Mouse (Mus musculus): ENCODE measurements around the gene Ugt1a9. TPM values are rescaled to one million over a fixed set of nuclear protein-coding genes. Genes with fewer than 3 reads are reported as not detected.
"Not testable (repeated sequence)": the region's sequence is repeated elsewhere in the genome, so short reads cannot be mapped to it uniquely, and the experiment has no call there.

The Ugt1a9 gene
- not detected in 2 replicates for polyA plus RNA-seq (2012)

DNA sequence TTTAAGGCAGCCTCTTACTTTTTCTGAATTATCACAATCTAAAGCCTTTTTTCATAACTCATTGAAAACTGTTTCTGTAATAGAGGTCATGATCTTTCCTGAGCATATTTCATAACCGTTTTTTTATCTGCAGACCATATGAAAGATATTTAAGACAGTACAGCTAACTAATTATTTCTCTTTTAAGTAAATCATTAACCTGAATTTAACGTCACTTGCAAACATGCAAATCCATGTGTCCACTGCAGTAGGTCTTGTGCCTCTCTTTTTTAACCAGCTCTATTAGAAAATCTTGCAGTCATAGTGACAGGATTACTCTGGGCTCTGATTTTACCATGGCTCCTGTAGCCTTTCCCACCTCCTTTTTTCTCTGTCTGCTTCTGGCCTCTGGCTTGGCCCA, at the start of gene Ugt1a9:
Gene Ugt1a9 (plus strand): TSS at position 306 of the 400 bp plus-strand sequence.
- TF ChIP-seq GATA1 (IDR thresholded peaks at IDR 0.05; ENCODE audit: low read length), result no peak

DNA sequence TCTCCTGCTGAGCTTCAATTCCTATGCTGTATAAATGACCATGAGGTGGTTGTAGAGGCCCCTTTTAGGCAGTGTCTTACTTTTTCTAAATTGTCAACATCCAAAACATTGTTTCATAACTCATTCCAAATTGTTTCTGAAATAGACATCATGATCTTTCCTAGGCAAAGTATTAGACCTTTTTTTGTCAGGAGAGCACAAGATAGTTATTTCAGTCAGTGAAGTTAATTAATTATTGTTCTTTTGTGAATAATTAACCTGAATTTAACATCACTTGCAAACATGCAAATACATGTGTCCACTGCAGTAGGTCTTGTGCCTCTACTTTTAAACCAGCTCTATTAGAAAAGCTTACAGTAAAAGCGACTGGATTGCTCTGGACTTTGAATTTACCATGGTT, 15.5 kb upstream of the Ugt1a9 start, which contains the start of gene Ugt1a10:
Gene Ugt1a10 (plus strand): TSS at position 301 of the 400 bp plus-strand sequence.
- TF ChIP-seq GATA1 (IDR thresholded peaks at IDR 0.05; ENCODE audit: low read length), result no peak

DNA sequence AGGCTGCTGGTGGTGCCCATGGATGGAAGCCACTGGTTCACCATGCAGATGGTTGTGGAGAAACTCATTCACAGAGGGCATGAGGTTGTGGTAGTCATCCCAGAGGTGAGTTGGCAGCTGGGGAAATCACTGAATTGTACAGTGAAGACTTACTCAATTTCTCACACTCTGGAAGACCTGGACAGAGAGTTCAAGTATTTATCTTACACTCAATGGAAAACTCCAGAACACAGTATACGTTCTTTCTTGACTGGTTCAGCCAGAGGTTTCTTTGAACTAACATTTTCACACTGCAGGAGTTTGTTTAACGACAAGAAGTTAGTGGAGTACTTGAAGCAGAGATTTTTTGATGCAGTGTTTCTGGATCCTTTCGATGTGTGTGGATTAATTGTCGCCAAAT, 302 bp downstream of the Ugt1a9 start:
- no peak for TF ChIP-seq GATA1 (IDR thresholded peaks at IDR 0.05; ENCODE audit: low read length)

DNA sequence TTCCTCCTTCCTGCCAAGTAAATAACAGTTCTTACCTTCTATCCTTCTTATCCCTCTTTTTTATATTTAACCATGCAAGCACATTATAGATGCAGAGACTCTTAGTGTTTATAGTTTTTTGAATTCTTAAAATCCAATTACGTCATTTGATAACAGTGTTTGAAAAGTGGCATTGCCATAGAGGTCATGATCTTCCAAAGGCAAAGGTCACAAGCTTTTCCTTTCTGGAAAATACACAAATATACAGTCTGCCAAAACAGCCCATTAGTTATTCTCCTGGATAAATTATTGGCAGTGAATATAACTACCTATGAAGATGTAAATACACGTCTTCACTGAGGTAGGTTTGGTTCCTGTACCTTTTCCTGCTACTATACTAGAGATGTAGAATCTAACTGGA, 3.9 kb downstream of the Ugt1a9 start:
- TF ChIP-seq GATA1 (IDR thresholded peaks at IDR 0.05; ENCODE audit: low read length), result no peak

DNA sequence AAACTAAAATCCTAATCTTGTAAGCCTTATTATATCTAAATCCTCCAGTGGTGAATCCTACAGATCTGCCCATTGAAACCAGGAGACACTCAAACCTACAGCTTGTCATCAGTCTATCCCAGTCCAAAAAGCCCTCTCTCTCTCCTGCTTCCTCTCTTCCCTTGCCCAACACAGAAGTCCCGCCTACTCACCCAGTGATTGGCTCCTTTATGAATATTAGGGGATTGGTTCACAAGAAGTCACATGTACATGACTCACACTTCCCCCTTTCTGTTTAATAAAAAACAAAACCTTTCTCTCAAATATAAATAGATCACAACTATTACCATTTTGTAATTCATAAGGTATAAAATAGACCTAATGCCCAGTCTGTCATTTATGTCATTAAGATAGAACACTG, 6.5 kb downstream of the Ugt1a9 start:
- no peak for TF ChIP-seq GATA1 (IDR thresholded peaks at IDR 0.05; ENCODE audit: low read length)

DNA sequence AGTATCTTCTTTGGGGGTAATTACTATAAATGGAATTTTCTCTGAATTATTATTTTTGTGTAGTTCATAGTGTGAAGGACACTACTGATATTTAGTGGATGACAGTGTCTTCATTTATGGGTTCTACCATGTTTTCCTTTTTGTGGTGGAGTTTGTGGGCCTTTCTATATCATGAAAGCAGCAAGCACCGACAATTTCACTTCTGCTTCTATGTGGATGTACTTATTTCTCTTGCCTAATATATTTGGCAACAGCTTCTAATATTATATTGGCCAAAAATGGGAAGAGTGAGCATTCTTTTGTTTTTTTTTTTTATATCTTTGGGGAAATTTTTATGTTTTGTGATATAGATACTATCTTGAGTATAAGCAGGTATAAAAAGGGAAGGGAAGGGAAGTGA, 11.1 kb downstream of the Ugt1a9 start:
- TF ChIP-seq GATA1 (IDR thresholded peaks at IDR 0.05; ENCODE audit: low read length), result no peak

DNA sequence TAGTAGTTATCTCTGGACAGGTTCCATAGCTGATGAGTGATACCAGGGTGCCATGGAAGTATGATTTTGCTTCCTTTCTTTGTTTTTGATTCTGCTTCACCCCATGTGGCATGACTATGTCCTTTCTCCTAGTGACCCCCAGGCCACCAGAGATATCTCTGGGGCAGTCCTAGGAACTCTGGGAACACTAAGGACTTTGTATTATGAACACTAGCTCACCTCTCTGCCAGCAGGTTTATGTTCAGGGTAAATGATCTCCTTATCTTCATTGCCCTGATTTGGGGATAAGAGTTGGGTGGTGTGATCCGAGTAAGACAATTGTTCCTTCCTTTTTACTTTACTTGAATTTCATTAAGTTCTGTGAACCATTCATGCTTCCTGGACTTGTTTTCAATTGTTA, 15.5 kb downstream of the Ugt1a9 start:
- TF ChIP-seq GATA1 (IDR thresholded peaks at IDR 0.05; ENCODE audit: low read length), result no peak

DNA sequence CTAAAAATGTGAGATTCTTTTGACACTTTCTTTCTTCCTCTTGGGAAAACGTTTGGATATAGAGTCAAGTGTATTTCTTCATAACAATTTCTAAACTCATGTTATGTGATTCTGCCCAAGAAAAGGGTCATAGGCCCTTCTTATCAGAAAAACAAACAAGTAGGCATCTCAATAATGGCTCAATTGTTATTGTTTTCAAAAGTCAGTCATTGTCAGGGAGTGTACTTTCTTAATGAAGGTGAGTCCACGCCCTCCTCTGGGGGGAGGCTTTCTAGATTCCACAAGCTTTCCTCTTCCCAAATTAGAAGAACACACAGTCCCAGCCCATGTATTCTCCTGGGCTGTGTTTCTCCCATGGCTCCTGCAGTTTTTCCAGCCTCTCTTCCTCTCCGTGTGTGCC, 16.9 kb downstream of the Ugt1a9 start, which contains the start of gene Ugt1a8:
Gene Ugt1a8 (plus strand): TSS at position 301 of the 400 bp plus-strand sequence.
- no peak for TF ChIP-seq GATA1 (IDR thresholded peaks at IDR 0.05; ENCODE audit: low read length)

DNA sequence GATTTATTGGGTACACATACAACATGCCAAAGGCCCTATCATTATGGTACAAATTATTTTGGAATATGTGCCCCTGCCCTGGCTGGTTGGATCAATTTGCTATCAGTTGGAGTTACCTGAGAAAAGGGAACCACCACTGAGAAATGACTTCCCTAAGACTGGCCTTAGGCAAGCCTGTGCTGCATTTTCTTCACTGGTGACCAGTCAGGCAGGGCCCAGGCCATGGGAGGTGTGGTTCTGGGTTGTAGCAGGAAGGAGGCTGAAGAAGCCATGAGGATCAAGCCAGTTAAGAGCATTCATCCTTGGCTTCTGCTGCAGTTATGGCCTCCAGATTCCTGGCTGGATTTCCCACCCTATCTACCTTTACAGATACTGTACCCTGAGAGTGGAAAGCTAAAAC, 21.7 kb downstream of the Ugt1a9 start:
- no peak for TF ChIP-seq GATA1 (IDR thresholded peaks at IDR 0.05; ENCODE audit: low read length)

DNA sequence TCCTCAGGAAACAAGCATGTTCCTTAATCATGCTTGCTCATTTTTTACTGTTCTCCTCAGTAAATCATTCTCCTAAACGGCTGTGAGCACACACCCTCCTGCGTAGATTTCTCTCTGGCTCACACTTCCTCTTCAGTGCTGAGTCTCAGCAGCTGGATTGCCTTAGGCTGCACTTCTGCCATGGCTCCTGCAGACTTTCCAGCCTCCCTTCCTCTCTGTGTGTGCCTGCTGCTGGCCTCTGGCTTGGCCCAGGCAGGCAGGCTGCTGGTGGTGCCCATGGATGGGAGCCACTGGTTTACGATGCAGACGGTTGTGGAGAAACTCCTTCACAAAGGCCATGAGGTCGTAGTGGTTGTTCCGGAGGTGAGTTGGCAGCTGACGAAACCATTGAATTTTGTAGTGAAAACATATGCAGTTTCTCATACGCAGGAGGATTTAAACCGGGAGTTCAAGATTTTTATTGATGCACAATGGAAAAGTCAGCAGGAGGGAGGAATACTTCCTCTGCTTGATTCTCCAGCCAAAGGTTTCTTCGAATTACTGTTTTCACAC, 24.4 kb downstream of the Ugt1a9 start, which contains the start of gene Ugt1a7c:
Gene Ugt1a7c (plus strand): TSS at position 122 of the 552 bp plus-strand sequence.
- TF ChIP-seq GATA1 (IDR thresholded peaks at IDR 0.05; ENCODE audit: low read length), result no peak

DNA sequence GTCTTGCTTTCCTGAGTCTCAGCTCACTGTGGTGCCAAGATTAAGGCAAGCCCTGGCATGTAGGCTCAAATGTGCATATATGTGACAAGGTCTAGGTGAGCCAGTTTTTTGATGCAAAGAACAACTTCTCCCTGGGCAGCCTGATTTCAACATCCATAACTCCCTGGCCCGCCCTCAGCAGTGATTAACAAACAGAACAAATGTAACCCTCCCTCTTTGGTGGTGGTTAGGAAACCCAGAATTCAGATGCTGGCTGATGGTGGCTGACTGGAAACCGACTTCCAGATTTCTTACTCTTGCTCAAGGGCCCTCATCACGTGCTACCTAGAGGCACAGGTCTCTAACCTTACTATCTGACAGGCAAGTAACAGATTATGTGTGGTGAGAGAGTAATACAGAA, 32.4 kb downstream of the Ugt1a9 start, which contains the start of gene Ugt1a6b:
Gene Ugt1a6b (plus strand): TSS at position 234 of the 400 bp plus-strand sequence.
- TF ChIP-seq GATA1 (IDR thresholded peaks at IDR 0.05; ENCODE audit: low read length), result not testable (repeated sequence)

DNA sequence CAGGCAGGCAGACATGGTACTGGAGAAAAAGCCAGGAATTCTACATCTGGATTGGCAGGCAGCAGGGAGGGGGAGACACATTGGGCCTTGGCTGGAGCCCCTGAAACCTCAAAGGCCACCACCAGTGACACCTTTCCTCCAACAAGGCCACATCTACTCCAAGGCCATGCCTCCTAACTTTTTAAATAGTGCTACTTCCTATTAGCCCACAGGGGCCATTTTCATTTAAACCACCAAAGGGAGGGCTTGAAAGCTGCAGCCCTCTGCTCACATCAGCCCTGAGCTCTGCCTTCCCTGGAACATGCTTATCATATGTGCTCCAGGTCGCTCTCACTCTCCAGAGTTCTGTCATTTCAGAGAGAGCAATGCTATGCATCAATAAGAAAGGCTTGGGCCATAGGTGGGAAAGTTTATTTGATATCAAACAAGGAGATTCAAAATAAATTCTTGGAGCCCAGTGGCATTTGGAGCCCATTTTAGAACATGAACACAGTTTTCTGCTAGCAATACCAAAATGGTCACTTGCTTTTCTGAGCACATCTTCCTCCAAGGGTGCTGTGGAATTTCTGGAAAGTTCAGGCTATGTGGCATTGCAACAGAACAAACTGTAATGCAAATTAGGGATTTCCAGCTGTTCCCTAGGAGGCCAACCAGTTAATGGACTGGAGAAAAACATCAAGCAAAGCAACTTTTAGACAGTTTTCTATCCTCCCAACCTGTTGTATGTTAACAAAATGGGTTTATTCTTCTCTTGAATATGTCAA, 34.2 kb downstream of the Ugt1a9 start:
- no peak for TF ChIP-seq GATA1 (IDR thresholded peaks at IDR 0.05; ENCODE audit: low read length)

DNA sequence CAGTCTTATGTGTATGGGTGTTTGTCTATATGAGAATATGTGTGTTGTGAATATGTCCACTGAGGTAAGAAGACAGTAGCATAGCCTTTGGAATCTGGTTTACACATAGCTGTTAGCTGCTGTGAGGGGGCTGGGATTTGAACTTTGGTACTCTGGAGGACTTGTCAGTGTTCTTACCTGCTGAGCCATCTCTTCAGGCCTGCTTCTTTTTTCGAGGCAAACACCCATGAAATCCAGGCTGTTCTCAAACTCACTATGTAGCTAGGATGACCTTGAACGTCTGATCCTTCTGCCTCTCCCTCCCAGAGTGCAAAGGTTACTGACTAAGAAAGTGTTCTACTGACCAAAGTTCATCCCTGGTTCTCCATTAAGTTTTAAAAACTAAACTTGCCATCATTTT, 35.1 kb downstream of the Ugt1a9 start:
- TF ChIP-seq GATA1 (IDR thresholded peaks at IDR 0.05; ENCODE audit: low read length), result no peak

DNA sequence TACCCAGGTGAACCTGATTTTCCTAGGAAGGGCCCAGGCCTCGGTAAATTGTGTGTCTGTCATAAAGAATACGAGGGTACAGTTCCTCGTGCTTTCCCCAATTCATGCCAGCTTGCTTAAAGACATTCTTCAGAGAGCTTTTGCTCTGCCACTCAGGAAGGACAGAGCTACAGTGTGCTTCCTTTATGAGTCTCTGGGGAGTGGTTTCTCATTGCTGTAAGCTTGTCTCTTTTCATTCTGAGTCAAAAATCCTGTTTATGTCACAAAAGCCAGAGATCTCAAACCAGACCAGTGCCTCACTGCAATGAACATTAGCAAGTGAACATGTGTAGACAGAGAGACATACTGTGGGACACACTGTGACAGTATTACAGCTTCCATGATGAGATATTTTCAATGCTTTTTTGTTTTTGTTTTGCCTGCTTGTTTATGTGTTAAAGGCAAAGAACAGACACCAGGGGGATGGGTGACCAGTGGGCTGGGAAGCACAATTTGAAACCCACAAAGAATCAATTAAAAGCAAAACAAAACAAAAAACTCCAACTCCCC, 63.4 kb downstream of the Ugt1a9 start:
- no peak for TF ChIP-seq GATA1 (IDR thresholded peaks at IDR 0.05; ENCODE audit: low read length)

DNA sequence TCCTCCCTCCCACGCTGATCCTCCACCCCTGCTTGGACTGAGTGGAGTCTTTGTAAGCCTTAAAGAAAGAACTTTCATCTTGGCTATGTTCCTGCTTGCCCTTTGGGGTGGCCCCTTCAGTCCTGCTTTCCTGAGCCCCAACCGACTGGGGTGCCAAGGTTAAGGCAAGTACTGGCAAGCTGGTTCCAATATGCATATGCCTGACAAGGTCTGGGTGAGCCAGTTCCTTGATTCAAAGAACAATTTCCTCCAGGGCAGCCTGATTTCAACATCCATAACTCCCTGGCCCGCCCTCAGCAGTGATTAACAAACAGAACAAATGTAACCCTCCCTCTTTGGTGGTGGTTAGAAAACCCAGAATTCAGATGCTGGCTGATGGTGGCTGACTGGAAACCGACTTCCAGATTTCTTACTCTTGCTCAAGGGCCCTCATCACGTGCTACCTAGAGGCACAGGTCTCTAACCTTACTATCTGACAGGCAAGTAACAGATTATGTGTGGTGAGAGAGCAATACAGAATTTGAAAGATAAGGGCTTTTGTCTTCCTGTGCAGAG, 63.9 kb downstream of the Ugt1a9 start, which contains the start of gene Ugt1a6a:
Gene Ugt1a6a (plus strand): TSS at position 353 of the 555 bp plus-strand sequence.
- not testable (repeated sequence) for TF ChIP-seq GATA1 (IDR thresholded peaks at IDR 0.05; ENCODE audit: low read length)

DNA sequence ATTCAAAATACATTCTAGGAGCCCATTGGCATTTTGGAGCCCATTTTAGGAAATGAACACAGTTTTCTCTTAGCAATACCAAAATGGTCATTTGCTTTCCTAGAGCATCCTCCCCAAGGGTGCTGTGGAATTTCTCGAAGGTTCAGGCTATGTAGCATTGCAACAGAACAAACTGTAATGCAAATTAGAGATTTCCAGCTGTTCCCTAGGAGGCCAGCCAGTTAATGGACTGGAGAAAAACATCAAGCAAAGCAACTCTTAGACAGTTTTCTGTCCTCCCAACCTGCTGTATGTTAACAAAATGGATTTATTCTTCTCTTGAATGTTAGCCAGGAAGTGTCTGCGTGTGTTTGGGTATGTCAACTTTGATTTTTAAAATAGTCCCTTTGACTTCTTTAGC, 66.0 kb downstream of the Ugt1a9 start:
- no peak for TF ChIP-seq GATA1 (IDR thresholded peaks at IDR 0.05; ENCODE audit: low read length)
